Mouse (Mus musculus) thymus, adult 2 months (tissue): ENCODE results near the gene Cyb561d2. TPM values are rescaled to one million over a fixed set of nuclear protein-coding genes. Genes with fewer than 3 reads are reported as not detected.

Source experiments
- DNase-seq: peaks from one replicate; pipeline ENCODE4 v3.0.0; 2021
- H3K27ac ChIP-seq: fragments of 200-500 bp; 2 replicates; pipeline ENCODE4 v1.5.1; 2012; ENCODE audit warnings: low read length, control low read depth; ENCODE audit not compliant: control insufficient read depth, insufficient read depth
- H3K27me3 ChIP-seq: fragments of 200-500 bp; 2 replicates; pipeline ENCODE4 v1.6.1; 2012; ENCODE audit warnings: mild to moderate bottlenecking, low read length, moderate library complexity, mixed read lengths; ENCODE audit not compliant: control insufficient read depth, insufficient read depth
- H3K36me3 ChIP-seq: fragments of 200-500 bp; 2 replicates; pipeline ENCODE4 v1.6.1; 2012; ENCODE audit warnings: mild to moderate bottlenecking, low read length, moderate library complexity; ENCODE audit not compliant: control insufficient read depth, insufficient read depth
- H3K4me1 ChIP-seq: fragments of 200-500 bp; replicated peaks from 2 replicates; pipeline ENCODE4 v1.6.1; 2012; ENCODE audit warnings: low read length; ENCODE audit not compliant: control insufficient read depth, insufficient read depth
- H3K4me3 ChIP-seq: fragments of 200-500 bp; 2 replicates; pipeline ENCODE4 v1.5.1; 2012; ENCODE audit warnings: mild to moderate bottlenecking, low read length, control low read depth, moderate library complexity; ENCODE audit not compliant: control insufficient read depth, insufficient read depth
- CTCF ChIP-seq: fragments of 200-500 bp; IDR thresholded peaks from 2 replicates; pipeline ENCODE4 v1.5.1; 2012; ENCODE audit warnings: mild to moderate bottlenecking, control low read depth, low read length, moderate library complexity, borderline replicate concordance; ENCODE audit not compliant: control insufficient read depth, poor library complexity, insufficient read depth; ENCODE audit errors: extremely low read depth
- POLR2A ChIP-seq: fragments of 200-500 bp; IDR thresholded peaks from 2 replicates; pipeline ENCODE4 v1.6.1; 2012; ENCODE audit warnings: mild to moderate bottlenecking, low read length, control low read depth, moderate library complexity; ENCODE audit not compliant: control insufficient read depth, poor library complexity, insufficient read depth; ENCODE audit errors: extremely low read depth
- WGBS: fragments of 180-500 bp; shearing (Covaris S2); methylation state at CpG from one replicate; pipeline ENCODE4 v1.1.7; 2018; 5-methylcytosine and 5-hydroxymethylcytosine counted together
- polyA plus RNA-seq: library from polyadenylated mRNA; depleted of rRNA; stranded (reverse); fragments of >200 nt; gene quantifications from 2 replicates; pipeline ENCODE4 v1.2.3, GENCODE M21; 2012

Cyb561d2 gene
- polyA plus RNA-seq, 1 experiment = 84.3 TPM

DNA sequence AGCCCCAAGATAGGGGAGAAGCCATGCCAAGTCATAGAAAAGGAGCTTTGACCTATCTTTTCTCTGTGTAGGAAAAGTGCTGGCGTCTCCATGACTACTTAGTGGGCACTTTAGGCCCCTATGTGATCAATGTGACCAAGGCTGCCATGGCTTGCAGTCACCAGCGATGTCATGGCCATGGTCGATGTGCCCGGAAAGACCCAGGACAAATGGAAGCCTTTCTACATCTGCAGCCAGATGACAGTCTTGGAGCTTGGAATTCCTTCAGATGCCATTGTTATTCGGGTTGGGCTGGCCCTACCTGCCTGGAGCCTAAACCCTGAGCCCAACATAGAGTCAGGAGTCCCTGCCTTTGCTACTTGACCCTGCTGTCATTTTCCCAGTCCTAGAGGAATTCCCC is 44.5 kb upstream of the Cyb561d2 start:
- DNase-seq = no peak
- no peak overlapping the region for H3K27ac ChIP-seq

DNA sequence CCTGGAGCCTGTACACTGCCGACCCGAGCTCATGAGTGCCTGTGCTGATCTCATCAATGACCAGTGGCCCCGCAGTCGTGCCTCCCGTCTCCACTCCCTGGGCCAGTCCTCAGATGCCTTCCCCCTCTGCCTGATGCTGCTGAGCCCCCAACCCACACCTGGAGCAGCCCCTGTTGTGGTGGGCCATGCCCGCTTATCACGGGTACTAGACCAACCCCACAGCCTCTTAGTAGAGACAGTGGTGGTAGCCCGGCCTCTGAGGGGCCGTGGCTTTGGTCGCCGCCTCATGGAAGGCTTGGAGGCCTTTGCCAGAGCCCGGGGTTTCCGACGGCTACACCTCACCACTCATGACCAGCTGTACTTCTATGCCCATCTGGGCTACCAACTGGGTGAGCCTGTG is 41.2 kb upstream of the Cyb561d2 start:
- WGBS = 93% methylated on average over 14 of the region's 14 CpGs
- H3K36me3 ChIP-seq = no peaks in the 10 kb centered on the region

More for the DNA sequence above, 44.5 kb upstream of the Cyb561d2 start:
- H3K4me3 ChIP-seq = no peak overlapping the region
- 93% methylated on average over 5 of the region's 5 CpGs for WGBS
- no peaks in the 10 kb centered on the region for H3K27me3 ChIP-seq
- no peaks in the 10 kb centered on the region for H3K36me3 ChIP-seq
- TF ChIP-seq CTCF (no peak), POLR2A (no peak)
- H3K4me1 ChIP-seq = peaks cover 19% of the 10 kb centered on the region

DNA sequence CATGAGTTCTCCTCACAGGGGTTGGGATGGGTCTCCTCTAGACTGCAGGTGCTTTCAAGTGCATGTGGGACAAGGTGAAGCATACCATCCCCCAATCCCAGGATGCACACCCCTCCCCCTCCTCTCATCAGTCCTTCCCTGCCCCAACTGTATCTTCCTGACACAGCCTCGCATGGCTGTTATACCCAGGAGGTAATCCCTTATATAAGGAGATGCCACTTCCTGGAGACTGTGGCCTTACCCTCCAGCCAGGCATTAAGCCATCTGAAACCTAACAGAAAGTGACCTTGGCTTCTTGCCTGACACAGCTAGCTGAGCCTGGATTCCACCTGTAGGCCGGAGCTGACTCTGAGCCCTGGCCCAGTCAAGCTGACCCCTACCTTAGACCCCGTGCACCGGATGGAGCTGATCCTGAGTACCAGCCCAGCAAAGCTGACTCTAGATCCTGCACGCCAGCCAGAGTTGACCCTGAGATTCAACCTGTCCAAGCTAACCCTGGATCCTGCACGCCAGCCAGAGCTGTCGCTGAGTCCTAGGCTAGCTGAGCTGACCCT is 40.6 kb upstream of the Cyb561d2 start:
- Histone ChIP-seq H3K27me3 (no peaks in the 10 kb centered on the region), H3K4me3 (no peak overlapping the region), H3K4me1 (peaks cover 14% of the 10 kb centered on the region), H3K27ac (no peak overlapping the region), H3K36me3 (no peaks in the 10 kb centered on the region)
- 88% methylated on average over 7 of the region's 7 CpGs for WGBS
- TF ChIP-seq POLR2A (no peak), CTCF (no peak)
- no peak for DNase-seq

More for the DNA sequence above, 41.2 kb upstream of the Cyb561d2 start:
- TF ChIP-seq POLR2A (no peak), CTCF (no peak)
- Histone ChIP-seq H3K27me3 (no peaks in the 10 kb centered on the region), H3K4me1 (peaks cover 18% of the 10 kb centered on the region), H3K4me3 (no peak overlapping the region), H3K27ac (no peak overlapping the region)
- no peak for DNase-seq

DNA sequence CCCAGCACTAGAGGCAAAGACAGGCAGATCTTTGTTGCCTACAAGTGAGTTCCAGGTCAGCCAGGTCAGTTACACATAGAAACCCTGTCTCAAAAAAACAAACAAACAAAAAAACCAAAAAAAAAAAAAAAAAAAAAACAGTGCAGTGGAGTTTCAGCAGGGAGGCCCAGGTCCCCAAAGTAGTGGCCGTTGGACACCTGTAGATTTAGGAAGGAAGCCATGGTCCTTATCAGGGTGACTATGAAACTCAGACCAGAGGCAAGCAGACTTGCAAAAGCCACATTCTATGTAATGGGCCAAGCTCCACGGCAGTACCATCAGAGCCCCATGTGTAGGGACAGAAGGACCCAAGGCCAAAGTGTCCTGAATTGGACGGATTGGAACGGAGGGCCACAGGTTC is 39.6 kb upstream of the Cyb561d2 start:
- Histone ChIP-seq H3K27ac (no peak overlapping the region), H3K36me3 (no peaks in the 10 kb centered on the region), H3K4me1 (peaks cover 12% of the 10 kb centered on the region), H3K4me3 (no peak overlapping the region), H3K27me3 (no peaks in the 10 kb centered on the region)
- 51% methylated on average over 4 of the region's 4 CpGs for WGBS
- DNase-seq = no peak
- no peak for TF ChIP-seq POLR2A
- no peak for TF ChIP-seq CTCF

DNA sequence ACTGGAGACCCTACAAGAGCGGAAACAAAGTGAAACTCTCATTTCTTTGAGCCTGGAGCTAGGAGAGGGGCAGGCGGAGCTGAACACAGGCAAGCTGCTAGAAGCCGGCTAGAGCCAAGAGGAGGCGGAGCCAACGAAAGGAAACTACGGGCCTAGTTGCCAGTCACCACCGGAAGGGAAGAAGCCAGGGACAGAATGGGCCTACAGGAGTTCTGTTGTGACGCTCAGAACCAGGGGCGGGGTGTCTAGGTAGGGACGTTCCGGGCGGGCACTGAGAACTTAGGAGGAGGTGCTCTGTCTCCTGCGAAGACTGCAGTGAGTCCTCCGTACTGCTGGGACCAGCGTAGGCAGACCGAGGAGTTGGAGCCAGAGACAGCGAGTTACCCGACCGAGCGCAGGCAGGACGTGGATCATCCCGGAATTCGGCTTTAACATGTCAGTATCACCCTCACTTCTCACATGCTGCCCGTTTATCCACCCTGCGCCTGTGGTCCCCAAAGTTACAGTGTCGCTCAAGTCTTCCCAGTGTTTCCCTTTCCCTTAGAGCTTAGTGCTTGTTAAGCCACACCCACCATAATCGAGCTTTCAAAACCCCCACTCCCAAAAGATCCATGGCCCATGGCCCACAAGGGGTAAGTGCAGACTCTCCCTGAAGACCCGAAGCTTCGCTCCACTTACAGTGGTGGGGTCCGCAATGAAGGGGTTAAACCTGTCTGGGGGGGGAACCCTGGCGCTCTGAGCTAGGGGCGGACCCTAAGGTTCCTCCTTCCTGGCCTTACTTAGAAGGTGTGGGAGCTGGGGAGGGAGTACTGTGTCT is 38.7 kb upstream of the Cyb561d2 start, which contains the start of gene Hyal3:
Gene Hyal3, plus strand, starts transcription at position 318 of the 817 bp plus-strand sequence.
- Histone ChIP-seq H3K27me3 (no peaks in the 10 kb centered on the region), H3K4me1 (peaks cover 10% of the 10 kb centered on the region), H3K4me3 (peak within 1 kb of the TSS; percentile 58), H3K27ac (peak within 1 kb of the TSS; percentile 50), H3K36me3 (no peaks in the 10 kb centered on the region)
- WGBS = under 1% methylated on average over 32 of the region's 32 CpGs
- TF ChIP-seq CTCF (no peak), POLR2A (peak; percentile 71; the same call in 1 of the 2 replicates)
- DNase-seq = peak; percentile 85

DNA sequence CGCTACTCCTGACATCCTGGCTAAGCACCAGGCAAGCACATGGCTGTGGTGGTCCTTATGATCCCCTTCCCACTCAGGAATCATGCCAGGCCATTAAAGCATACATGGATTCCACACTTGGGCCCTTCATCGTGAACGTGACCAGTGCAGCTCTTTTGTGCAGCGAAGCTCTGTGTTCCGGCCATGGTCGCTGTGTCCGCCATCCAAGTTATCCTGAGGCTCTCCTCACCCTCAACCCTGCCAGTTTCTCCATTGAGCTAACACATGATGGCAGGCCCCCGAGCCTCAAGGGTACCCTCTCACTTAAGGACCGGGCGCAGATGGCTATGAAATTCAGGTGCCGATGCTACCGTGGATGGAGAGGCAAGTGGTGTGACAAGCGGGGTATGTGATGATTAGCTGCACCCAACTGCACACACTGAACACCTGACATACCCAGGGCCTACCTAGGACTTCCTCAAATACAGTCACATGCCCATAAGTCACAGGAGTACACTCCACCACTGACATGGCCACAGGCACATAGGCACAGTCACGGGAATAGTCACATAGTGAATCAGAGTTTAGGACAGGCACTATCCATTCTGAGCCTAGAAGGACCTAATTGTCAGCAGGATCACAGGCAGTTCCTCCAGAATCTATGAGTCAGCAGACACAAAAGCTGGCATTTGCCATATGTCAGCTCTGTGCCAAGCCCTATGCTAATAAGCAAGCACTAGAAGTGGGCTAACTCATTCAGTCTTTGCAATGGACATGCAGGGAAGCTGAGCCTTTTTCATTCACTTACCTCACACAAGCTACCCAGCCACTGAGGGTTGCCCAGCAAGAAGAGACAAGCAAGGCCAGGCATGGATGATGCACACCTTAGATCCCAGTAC is 37.3 kb upstream of the Cyb561d2 start:
- Histone ChIP-seq H3K4me1 (peaks cover 10% of the 10 kb centered on the region), H3K27me3 (no peaks in the 10 kb centered on the region), H3K4me3 (no peak overlapping the region), H3K27ac (no peak overlapping the region), H3K36me3 (no peaks in the 10 kb centered on the region)
- TF ChIP-seq POLR2A (no peak), CTCF (no peak)
- DNase-seq = no peak
- WGBS = 94% methylated on average over 14 of the region's 14 CpGs
